Mouse (Mus musculus): ENCODE measurements at regions not wholly inside any gene's neighbourhood (a gene's known extent, or its start where the extent isn't known, plus 50 kb on each side); places are given as distances from the start of the nearest gene placed in this dataset.
A peak's percentile ranks its signal among the peaks of the same experiment; 100 is the strongest.

DNA sequence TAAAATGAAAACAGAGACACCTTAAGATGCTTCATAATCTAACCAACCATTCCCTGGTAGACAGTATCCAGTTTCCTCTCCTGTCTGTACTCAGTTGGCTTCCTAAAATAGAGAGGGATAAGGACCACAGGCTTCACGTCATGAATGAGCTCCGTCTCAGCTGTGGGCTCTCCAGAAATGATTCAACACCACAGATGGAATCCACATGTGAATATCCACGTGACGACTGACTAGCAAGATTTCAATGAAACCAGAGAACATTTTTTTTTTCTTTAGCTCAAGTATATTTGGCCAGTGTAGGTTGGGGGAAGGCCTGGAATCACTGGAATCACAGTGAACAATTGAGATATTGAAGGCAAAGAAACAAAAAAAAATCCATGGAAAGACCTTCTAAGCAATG lies 599.1 kb upstream of the Tbl1xr1 start:
- TF ChIP-seq POLR2A (IDR thresholded peaks at IDR 0.05; ENCODE audit: insufficient read length, low read depth) (no peak), MAX (IDR thresholded peaks at IDR 0.05; ENCODE audit: low read depth) (no peak), POLR2AphosphoS2 (IDR thresholded peaks at IDR 0.05; ENCODE audit: insufficient read length, low read depth) (no peak), E2F4 (IDR thresholded peaks at IDR 0.05; ENCODE audit: insufficient read depth) (no peak), TCF3 (IDR thresholded peaks at IDR 0.05; ENCODE audit: insufficient read length, low read depth) (no peak), MYOD1 (IDR thresholded peaks at IDR 0.05; ENCODE audit: control insufficient read depth in 1 of 3, insufficient read length in 2 of 3, low read depth in 2 of 3) (peak in 2 of 3 experiments; percentile 39 to 45)
